Mouse (Mus musculus) olfactory bulb, adult 2 months (tissue): ENCODE results near the gene Kirrel3.

Experiments used
- CTCF ChIP-seq: fragments of 200-500 bp; IDR thresholded peaks from 2 replicates; pipeline ENCODE4 v1.5.1; 2012; ENCODE audit warnings: low read depth, mild to moderate bottlenecking, low read length, moderate library complexity; ENCODE audit not compliant: insufficient read depth
- POLR2A ChIP-seq: fragments of 200-500 bp; IDR thresholded peaks from 2 replicates; pipeline ENCODE4 v1.6.1; 2012; ENCODE audit warnings: mild to moderate bottlenecking, low read depth, low read length, moderate library complexity; ENCODE audit not compliant: insufficient read depth

DNA sequence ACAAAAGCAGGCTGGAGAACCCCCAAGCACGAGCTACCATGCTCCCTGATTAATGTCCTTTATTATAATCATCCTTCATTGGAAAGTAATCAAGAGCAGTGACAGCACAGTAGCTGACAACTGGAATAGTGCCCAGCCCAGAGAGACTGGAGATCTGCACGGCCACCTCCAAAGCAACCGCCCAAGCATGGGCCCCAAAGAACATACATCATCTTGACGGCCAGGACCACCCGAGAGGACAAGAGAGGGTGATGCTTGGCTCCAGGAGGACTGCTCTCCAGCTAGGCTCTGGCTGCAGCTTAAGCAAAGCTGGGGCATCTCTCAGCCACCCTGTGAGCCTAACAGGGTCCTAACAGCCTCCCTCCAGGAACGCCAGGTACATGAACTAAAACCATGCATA, 482.1 kb downstream of the Kirrel3 start:
- no peak for TF ChIP-seq POLR2A
- TF ChIP-seq CTCF = no peak
